Mouse (Mus musculus) neural tube, embryonic 13.5 days (tissue): ENCODE results near the gene Mthfsd. TPM values are rescaled to one million over a fixed set of nuclear protein-coding genes. Genes with fewer than 3 reads are reported as not detected.
A peak's percentile ranks its signal among the peaks of the same experiment; 100 is the strongest.

Experiments used
- ATAC-seq: fragments of 200-750 bp; cut with Nextera tagmentation; 2 replicates; pipeline ENCODE4 v1.8.0; 2017; ENCODE audit warnings: low read depth, mild to moderate bottlenecking, moderate TSS enrichment, moderate library complexity
- H3K27ac ChIP-seq: fragments of 300-500 bp; sonication (generic); replicated peaks from 2 replicates; pipeline ENCODE4 v1.5.1; 2015; ENCODE audit warnings: moderate library complexity, mild to moderate bottlenecking, inconsistent platforms
- H3K27me3 ChIP-seq: fragments of 300-500 bp; sonication (generic); 2 replicates; pipeline ENCODE4 v1.6.1; 2015; ENCODE audit warnings: mild to moderate bottlenecking, inconsistent platforms
- H3K36me3 ChIP-seq: fragments of 300-500 bp; sonication (generic); 2 replicates; pipeline ENCODE4 v1.6.1; 2015; ENCODE audit warnings: mild to moderate bottlenecking, inconsistent platforms
- H3K4me1 ChIP-seq: fragments of 300-500 bp; sonication (generic); replicated peaks from 2 replicates; pipeline ENCODE4 v1.6.1; 2015; ENCODE audit warnings: inconsistent platforms
- H3K4me2 ChIP-seq: fragments of 300-500 bp; sonication (generic); 2 replicates; pipeline ENCODE4 v1.6.1; 2015; ENCODE audit warnings: inconsistent platforms, mild to moderate bottlenecking, moderate library complexity
- H3K4me3 ChIP-seq: fragments of 300-500 bp; sonication (generic); 2 replicates; pipeline ENCODE4 v1.5.1; 2015; ENCODE audit warnings: mild to moderate bottlenecking, inconsistent platforms
- H3K9ac ChIP-seq: fragments of 300-500 bp; sonication (generic); 2 replicates; pipeline ENCODE4 v1.6.1; 2015; ENCODE audit warnings: moderate library complexity, mild to moderate bottlenecking, inconsistent platforms
- H3K9me3 ChIP-seq: fragments of 300-500 bp; sonication (generic); 2 replicates; pipeline ENCODE4 v1.6.1; 2016; ENCODE audit warnings: inconsistent platforms
- WGBS: fragments of 180-500 bp; shearing (Covaris S2); methylation state at CpG from one replicate; pipeline ENCODE4 v1.1.7; 2015; 5-methylcytosine and 5-hydroxymethylcytosine counted together
- polyA plus RNA-seq: library from polyadenylated mRNA; unstranded; fragments of >200 nt; fragmentation: Nextera tagmentation; extraction: Ambion mirVana; gene quantifications from 2 replicates; pipeline ENCODE4 v1.2.1, GENCODE M21; 2015

Gene Mthfsd
- polyA plus RNA-seq, 1 experiment from 2014 or later = 53.8 TPM

DNA sequence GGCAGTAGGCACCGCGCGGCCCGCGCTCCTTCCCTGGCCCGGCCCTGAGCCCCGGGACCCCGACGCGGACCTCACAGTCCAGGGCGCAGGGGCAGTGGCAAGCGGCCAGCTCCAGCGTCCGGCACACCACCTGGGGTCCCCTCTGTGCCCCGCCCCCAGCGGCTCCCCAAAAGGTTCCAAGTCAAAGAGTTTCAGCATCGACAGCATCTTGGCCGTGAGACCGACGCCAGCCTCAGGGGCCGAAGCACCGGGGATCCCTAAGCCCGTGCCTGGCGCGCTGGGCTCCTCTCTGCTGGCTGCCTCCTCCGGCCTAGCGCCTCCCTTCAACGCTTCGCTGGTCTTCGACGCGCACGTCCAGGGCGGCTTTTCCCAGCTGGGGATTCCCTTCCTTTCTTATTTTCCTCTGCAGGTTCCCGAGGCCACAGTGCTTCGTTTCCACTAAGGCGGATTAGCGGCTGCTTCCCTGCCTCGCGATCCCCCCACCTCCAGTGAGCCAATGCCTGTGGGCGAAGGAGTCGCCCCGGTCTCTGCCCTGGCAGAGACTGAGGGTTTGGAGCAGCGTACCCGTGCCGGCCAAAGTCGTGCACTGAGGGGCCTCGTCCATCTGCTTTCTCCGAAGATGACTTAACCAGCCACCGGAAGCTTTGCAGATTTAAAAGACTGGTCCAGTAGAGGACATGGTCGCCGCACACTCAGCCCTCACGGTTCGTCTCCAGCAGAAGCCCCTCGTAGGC lies 20.5 kb upstream of the Mthfsd start:
- H3K4me3 ChIP-seq = peak overlapping the region; percentile 9; the same call in 1 of the 2 replicates
- no peaks in the 10 kb centered on the region for H3K36me3 ChIP-seq
- 1% methylated on average over 55 of the region's 55 CpGs for WGBS
- no peak overlapping the region for H3K27ac ChIP-seq
- no peak for ATAC-seq
- H3K4me1 ChIP-seq = peaks cover 30% of the 10 kb centered on the region
- no peaks in the 10 kb centered on the region for H3K9me3 ChIP-seq
- H3K27me3 ChIP-seq = peaks cover 96% of the 10 kb centered on the region
- peak overlapping the region; percentile 36 for H3K4me2 ChIP-seq
- H3K9ac ChIP-seq = no peak overlapping the region

GRCm38 (mm10) chr8:121127756-121128375 lies 19.7 kb upstream of the Mthfsd start, which contains the start of gene Foxl1:
Gene Foxl1, plus strand, starts transcription at chr8:121127940.
- peaks cover 99% of the 10 kb centered on the region for H3K27me3 ChIP-seq
- under 1% methylated on average over 43 of the region's 43 CpGs for WGBS
- peak within 1 kb of the TSS; percentile 9; the same call in 1 of the 2 replicates for H3K4me3 ChIP-seq
- H3K4me1 ChIP-seq = peaks cover 30% of the 10 kb centered on the region
- peak within 1 kb of the TSS; percentile 36 for H3K4me2 ChIP-seq
- H3K9me3 ChIP-seq = no peaks in the 10 kb centered on the region
- H3K27ac ChIP-seq = no peak within 1 kb of the TSS
- 0 out of 2 replicates have a peak within 1 kb of the TSS, but pooled peaks have one; percentile 31 for H3K9ac ChIP-seq
- no peak for ATAC-seq
- no peaks in the 10 kb centered on the region for H3K36me3 ChIP-seq

DNA sequence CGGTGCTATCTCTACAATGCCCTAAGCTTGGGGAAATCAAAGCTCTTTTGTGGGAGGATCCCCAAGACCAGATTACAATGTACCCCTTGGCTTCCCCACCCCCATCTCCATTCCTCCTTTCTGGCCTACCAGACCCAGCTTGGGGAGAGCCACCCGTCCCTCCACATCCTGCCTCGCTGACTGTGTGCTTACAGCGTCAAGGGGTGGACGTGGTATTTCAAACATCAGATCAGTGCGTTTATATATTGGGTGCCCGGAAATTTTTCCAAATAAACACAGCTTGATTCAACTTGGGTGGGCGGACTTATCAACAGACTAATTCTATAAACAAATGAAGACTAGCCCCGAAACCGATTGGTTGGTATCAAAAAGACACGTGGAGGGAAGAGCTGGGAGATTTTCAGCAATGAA lies 19.1 kb upstream of the Mthfsd start:
- H3K9ac ChIP-seq = no peak overlapping the region
- no peaks in the 10 kb centered on the region for H3K36me3 ChIP-seq
- WGBS = 5% methylated on average over 11 of the region's 11 CpGs

DNA sequence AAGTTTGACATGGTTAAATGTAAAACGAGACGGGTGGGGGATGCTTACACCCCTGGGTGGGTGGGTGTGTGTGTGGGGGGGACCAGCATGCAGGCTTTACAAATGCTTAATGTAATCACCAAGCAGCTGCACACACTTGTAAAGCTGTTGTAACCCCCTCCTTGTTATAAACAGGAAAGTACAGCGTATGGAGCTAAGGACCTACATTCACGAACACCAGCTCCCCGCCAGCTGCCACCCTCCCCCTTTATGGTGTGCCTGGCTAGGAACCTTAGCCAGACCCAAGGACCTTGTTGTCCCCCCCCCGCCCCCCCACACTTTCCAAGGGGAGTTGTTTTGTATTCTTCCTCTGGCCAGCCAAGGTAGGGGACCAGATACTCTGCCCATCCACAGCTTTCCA lies 18.5 kb upstream of the Mthfsd start:
- no peak overlapping the region for H3K9ac ChIP-seq
- no peaks in the 10 kb centered on the region for H3K9me3 ChIP-seq
- H3K27ac ChIP-seq = no peak overlapping the region
- no peak overlapping the region for H3K4me3 ChIP-seq
- no peaks in the 10 kb centered on the region for H3K36me3 ChIP-seq
- H3K27me3 ChIP-seq = peaks cover 99% of the 10 kb centered on the region
- 5% methylated on average over 6 of the region's 6 CpGs for WGBS
- no peak overlapping the region for H3K4me2 ChIP-seq
- ATAC-seq = no peak
- H3K4me1 ChIP-seq = peaks cover 30% of the 10 kb centered on the region

More for the DNA sequence above, 19.1 kb upstream of the Mthfsd start:
- H3K4me2 ChIP-seq = no peak overlapping the region; the same call in 1 of the 2 replicates
- H3K27me3 ChIP-seq = peaks cover 99% of the 10 kb centered on the region
- no peak overlapping the region for H3K4me3 ChIP-seq
- H3K27ac ChIP-seq = no peak overlapping the region
- no peaks in the 10 kb centered on the region for H3K9me3 ChIP-seq
- H3K4me1 ChIP-seq = peaks cover 30% of the 10 kb centered on the region
- ATAC-seq = no peak

DNA sequence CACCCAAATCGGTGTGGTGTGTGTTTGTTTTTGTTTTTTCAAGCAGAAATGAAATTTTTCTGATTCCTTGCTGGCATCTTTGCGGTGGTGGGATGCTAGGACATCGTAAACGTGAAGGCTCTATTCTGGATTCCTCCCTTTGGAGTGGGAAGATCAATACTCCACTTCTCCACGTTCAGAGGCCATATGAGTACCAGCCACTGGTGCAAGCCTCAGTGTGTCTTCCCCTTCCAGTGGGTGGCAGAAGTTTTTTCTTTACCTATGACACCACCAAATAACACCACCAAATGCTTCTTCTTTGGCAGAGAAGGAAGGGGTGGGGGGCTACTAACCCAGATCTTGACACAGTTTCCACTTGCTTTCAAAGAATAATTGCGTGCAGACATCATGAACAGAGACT lies 18.0 kb upstream of the Mthfsd start:
- 4% methylated on average over 6 of the region's 6 CpGs for WGBS
- no peak overlapping the region for H3K27ac ChIP-seq
- no peak overlapping the region for H3K9ac ChIP-seq
- H3K4me1 ChIP-seq = peaks cover 30% of the 10 kb centered on the region
- no peak overlapping the region; the same call in 1 of the 2 replicates for H3K4me3 ChIP-seq
- no peaks in the 10 kb centered on the region for H3K9me3 ChIP-seq
- ATAC-seq = no peak
- peak overlapping the region; percentile 48 for H3K4me2 ChIP-seq
- no peaks in the 10 kb centered on the region for H3K36me3 ChIP-seq
- H3K27me3 ChIP-seq = peaks cover 100% of the 10 kb centered on the region

DNA sequence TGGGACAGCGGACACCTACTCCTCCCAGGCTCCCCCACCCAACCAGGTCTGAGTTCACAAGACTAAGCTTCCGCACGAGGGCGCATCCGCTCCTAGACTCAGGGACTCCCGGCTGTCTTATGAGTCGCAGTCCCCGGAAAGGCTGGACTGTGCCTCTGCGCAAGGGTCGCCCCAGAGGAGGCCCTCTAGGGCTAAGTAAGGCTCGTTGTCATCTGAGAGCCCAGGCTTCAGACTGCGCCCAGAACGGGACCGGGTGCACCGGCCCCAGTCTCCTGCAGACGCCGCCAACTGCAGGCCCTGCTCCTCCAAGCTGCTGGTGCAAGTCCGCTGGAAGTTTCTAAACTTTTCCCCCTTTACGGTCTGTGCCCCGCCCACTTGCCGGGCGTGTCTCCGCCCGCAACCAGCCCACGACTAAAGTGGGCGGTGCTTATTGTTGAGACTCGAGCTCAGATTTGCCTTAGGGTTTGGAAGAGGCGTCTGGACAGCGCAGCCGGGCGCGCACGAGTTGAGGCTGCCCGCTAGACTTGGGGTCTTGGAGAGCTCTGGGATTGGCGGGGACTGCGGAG lies 17.2 kb upstream of the Mthfsd start:
- Histone ChIP-seq H3K9me3 (no peaks in the 10 kb centered on the region), H3K27ac (peak overlapping the region; percentile 23; the same call in 1 of the 2 replicates), H3K27me3 (peaks cover 100% of the 10 kb centered on the region), H3K4me3 (peak overlapping the region; percentile 22), H3K9ac (no peak overlapping the region), H3K4me2 (peak overlapping the region; percentile 48), H3K36me3 (no peaks in the 10 kb centered on the region), H3K4me1 (peaks cover 30% of the 10 kb centered on the region)
- under 1% methylated on average over 36 of the region's 36 CpGs for WGBS
- 0 out of 2 replicates have a peak, but pooled peaks have one; percentile 68 for ATAC-seq

- peak overlapping the region; percentile 48 for H3K4me2 ChIP-seq
- 0 out of 2 replicates have a peak overlapping the region, but pooled peaks have one; percentile 23 for H3K27ac ChIP-seq
- no peak overlapping the region for H3K9ac ChIP-seq
- 1% methylated on average over 17 of the region's 17 CpGs for WGBS
- H3K9me3 ChIP-seq = no peaks in the 10 kb centered on the region
- 0 out of 2 replicates have a peak, but pooled peaks have one; percentile 22 for ATAC-seq
- H3K27me3 ChIP-seq = peaks cover 100% of the 10 kb centered on the region
- H3K4me1 ChIP-seq = peaks cover 30% of the 10 kb centered on the region
- no peak overlapping the region for H3K4me3 ChIP-seq
- no peaks in the 10 kb centered on the region for H3K36me3 ChIP-seq
Observed at GRCm38 (mm10) chr8:121124547-121125239, 16.5 kb upstream of the Mthfsd start.

DNA sequence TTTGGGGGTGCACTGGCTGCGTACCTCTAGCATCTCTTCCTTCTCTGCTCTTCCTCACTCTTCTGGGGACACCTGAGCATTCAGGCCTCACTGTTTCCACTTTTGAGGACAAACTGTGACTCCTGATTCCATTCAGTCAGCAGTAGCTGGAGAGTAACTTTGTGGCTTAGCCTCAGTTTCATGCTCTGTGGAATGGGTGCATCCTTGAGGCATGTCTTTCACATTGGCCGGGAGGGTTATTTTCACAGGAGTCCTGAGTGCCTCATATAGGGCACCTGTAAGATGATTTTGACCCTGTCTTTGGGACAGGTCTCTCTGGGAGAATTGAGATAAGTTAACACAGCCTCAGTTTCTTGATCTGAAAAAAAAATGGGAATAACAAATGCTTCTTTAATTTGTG lies 14.9 kb upstream of the Mthfsd start:
- Histone ChIP-seq H3K27ac (no peak overlapping the region), H3K27me3 (peaks cover 100% of the 10 kb centered on the region), H3K9me3 (no peaks in the 10 kb centered on the region), H3K4me3 (no peak overlapping the region), H3K36me3 (no peaks in the 10 kb centered on the region), H3K4me2 (no peak overlapping the region), H3K9ac (no peak overlapping the region), H3K4me1 (peaks cover 19% of the 10 kb centered on the region)
- WGBS = 15% methylated on average over 2 of the region's 2 CpGs
- ATAC-seq = no peak

DNA sequence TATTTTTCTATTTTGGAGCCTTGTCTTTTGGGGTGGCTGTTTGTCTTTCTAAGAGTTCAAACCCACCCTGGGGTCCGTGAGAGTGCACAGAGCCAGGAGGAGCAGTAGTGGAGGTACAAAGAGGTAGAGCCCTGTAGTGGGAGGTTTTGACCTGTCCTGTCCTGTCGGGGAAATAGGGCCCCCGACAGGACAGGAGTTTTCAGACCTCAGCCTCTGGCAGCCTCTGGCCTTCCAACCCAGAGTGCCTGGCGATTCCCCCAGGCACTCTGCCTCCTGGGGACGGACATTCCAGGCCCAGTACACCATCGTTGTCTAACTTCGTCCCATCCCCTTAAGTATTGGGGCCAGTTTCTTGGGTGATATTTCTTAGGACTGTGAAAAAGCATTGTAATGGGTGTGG lies 14.2 kb upstream of the Mthfsd start:
- peaks cover 100% of the 10 kb centered on the region for H3K27me3 ChIP-seq
- H3K4me1 ChIP-seq = peaks cover 18% of the 10 kb centered on the region
- no peak overlapping the region for H3K27ac ChIP-seq
- no peak for ATAC-seq
- H3K4me2 ChIP-seq = peak overlapping the region; percentile 36; the same call in 1 of the 2 replicates
- no peaks in the 10 kb centered on the region for H3K9me3 ChIP-seq
- H3K36me3 ChIP-seq = no peaks in the 10 kb centered on the region
- H3K4me3 ChIP-seq = no peak overlapping the region
- no peak overlapping the region for H3K9ac ChIP-seq
- 9% methylated on average over 7 of the region's 7 CpGs for WGBS

DNA sequence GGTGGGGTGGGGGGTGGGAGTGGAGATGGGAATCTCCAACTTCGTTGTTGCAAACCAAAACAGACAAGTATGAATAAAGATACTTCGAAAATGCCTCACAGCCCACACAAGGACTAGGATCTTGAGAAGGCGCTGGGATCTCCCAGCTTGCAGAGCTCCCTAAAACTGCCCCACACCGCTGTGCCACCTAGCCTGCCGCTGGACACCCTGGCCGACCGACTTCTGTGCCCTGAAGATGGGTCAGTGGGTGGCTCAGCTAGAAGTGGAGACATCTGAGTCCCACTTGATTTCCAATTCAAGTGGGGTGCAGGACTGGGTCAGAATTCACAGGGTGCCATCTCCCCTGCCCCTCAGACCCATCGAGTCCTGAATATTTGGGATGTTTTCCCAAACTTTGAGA lies 13.5 kb upstream of the Mthfsd start:
- no peak for ATAC-seq
- no peaks in the 10 kb centered on the region for H3K9me3 ChIP-seq
- peaks cover 25% of the 10 kb centered on the region for H3K4me1 ChIP-seq
- H3K4me3 ChIP-seq = no peak overlapping the region
- no peak overlapping the region for H3K27ac ChIP-seq
- peaks cover 100% of the 10 kb centered on the region for H3K27me3 ChIP-seq
- 4% methylated on average over 8 of the region's 8 CpGs for WGBS
- H3K36me3 ChIP-seq = no peaks in the 10 kb centered on the region
- H3K9ac ChIP-seq = no peak overlapping the region
- peak overlapping the region; percentile 36 for H3K4me2 ChIP-seq

GRCm38 (mm10) chr8:121120456-121121419 lies 12.5 kb upstream of the Mthfsd start:
- ATAC-seq = no peak
- Histone ChIP-seq H3K9me3 (no peaks in the 10 kb centered on the region), H3K4me2 (peak overlapping the region; percentile 36), H3K9ac (peak overlapping the region; percentile 56), H3K27ac (no peak overlapping the region), H3K4me1 (peaks cover 29% of the 10 kb centered on the region), H3K4me3 (peak overlapping the region; percentile 41), H3K36me3 (no peaks in the 10 kb centered on the region), H3K27me3 (peaks cover 100% of the 10 kb centered on the region)
- 5% methylated on average over 17 of the region's 17 CpGs for WGBS
